Mouse (Mus musculus) bone marrow macrophage, adult 2 months (primary cell): Measurements from ENCODE around the gene Mybph. TPM values are rescaled to one million over a fixed set of nuclear protein-coding genes. Genes with fewer than 3 reads are reported as not detected.

Experiments used
- H3K27ac ChIP-seq: 2 replicates; pipeline ENCODE4 v1.5.1; 2012; ENCODE audit warnings: low read depth, low read length; ENCODE audit not compliant: insufficient read depth
- H3K4me1 ChIP-seq: 2 replicates; pipeline ENCODE4 v1.6.1; 2012; ENCODE audit warnings: low read length; ENCODE audit not compliant: control insufficient read depth, insufficient read depth
- H3K4me3 ChIP-seq: 2 replicates; pipeline ENCODE4 v1.5.1; 2012; ENCODE audit warnings: mild to moderate bottlenecking, low read length, moderate library complexity; ENCODE audit not compliant: insufficient read depth
- CTCF ChIP-seq: IDR thresholded peaks from 2 replicates; pipeline ENCODE4 v1.5.1; 2012; ENCODE audit warnings: low read depth, mild to moderate bottlenecking, low read length, moderate library complexity
- POLR2A ChIP-seq: IDR thresholded peaks from 2 replicates; pipeline ENCODE4 v1.6.1; 2012; ENCODE audit warnings: mild to moderate bottlenecking, low read depth, low read length, borderline replicate concordance
- polyA plus RNA-seq: library from polyadenylated mRNA; stranded (reverse); fragments of >200 nt; gene quantifications from 2 replicates; pipeline ENCODE4 v1.2.4, GENCODE M21; 2012; ENCODE audit not compliant: missing spikeins, insufficient read depth, insufficient read length

Gene Mybph
- polyA plus RNA-seq, 1 experiment, result not detected

DNA sequence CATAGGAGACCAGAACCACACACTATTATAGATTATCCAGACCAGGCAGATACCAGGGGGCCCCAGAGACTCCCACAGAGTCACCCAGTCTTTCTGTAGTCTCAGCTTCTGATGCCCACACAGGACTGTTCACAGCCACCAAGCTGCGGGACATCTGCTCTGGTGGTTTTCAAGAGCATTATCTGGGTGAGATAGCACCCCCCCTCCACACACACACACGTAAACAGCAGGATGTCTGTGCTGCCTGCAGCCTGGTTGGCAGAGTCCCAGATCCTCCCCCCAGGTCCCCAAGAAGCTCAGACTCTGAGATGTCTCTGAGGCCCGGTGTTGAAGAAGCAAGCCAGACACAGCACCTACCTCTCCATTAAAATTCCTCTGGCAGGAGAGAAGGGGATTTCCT, 2.3 kb downstream of the Mybph start:
- peak overlapping the region; percentile 68 for H3K27ac ChIP-seq
- H3K4me1 ChIP-seq, result peaks cover 18% of the 10 kb centered on the region
- H3K4me3 ChIP-seq, result peak overlapping the region; percentile 61
- TF ChIP-seq POLR2A, result no peak
- no peak for TF ChIP-seq CTCF

DNA sequence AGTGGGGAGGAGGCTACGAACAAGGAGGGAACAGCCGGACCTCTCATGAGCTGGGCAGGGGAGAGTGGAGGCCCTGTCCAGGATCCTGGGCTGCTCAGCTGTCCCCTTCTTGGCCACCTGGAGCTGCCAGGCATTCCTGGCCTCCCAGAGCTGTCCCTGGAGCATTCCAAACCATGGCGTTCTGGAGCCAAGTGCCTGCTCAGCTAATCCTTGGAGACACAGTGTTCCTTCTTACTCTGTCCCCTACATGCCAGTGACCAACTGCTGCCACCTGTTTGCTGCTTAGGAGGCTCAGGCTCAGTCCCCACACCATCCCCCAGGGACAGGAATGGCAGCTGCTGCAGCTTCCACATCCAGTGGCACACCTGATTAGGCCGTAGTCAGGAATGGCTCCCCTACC, 2.7 kb downstream of the Mybph start:
- peak overlapping the region; percentile 61 for H3K4me3 ChIP-seq

DNA sequence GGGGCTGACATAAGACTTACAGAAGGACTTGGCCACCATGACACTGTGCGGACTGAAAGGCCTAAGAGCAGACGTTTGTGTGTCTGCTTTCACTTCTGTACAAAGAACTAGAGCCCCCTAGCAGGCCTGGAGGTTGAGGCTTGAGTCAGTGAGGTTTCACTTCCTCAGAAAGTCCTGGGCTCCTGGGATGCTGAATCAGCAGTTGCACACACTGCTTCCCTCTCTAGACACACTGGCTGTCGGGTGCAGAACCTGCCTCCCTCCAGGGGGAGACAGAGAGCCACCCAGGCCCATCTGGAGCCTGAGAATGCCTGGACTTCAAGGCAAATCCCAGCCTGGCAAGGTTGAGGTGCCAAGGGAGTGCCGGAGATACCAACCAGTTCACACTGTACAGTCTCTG, 3.1 kb downstream of the Mybph start:
- H3K4me1 ChIP-seq, result peaks cover 18% of the 10 kb centered on the region
- H3K27ac ChIP-seq, result peak overlapping the region; percentile 68
- H3K4me3 ChIP-seq, result peak overlapping the region; percentile 61
- TF ChIP-seq CTCF (peak; percentile 83), POLR2A (no peak)

More for the DNA sequence above, 2.7 kb downstream of the Mybph start:
- Histone ChIP-seq H3K27ac (peak overlapping the region; percentile 68), H3K4me1 (peaks cover 18% of the 10 kb centered on the region)
- TF ChIP-seq POLR2A, result no peak
- no peak for TF ChIP-seq CTCF

DNA sequence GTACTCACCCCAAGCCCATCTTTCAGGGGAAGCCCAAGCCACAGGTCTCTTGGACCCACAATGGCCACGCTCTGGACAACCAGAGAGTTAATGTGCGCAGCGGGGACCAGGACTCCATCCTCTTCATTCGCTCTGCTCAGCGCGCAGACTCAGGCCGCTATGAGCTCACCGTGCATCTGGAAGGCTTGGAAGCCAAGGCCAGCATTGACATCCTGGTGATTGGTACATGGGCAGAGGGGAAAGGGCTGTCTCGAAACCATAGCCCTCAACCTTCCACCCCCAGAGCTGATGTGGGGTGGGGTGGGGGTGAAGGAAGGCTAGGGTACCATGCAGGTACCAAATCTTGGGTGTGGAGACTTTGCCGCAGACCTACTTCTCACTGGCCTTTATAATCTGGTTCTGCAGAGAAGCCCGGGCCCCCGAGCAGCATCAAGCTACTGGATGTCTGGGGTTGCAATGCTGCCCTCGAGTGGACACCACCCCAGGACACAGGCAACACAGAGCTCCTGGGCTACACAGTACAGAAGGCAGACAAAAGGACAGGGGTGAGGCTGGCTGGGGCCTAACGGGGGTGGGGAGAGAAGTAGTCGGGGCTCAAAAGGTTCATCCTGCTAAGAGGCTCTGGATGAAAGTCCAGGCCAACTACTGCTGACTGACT, 4.2 kb downstream of the Mybph start:
- TF ChIP-seq CTCF, result no peak
- TF ChIP-seq POLR2A, result no peak
- H3K4me1 ChIP-seq, result peaks cover 18% of the 10 kb centered on the region

DNA sequence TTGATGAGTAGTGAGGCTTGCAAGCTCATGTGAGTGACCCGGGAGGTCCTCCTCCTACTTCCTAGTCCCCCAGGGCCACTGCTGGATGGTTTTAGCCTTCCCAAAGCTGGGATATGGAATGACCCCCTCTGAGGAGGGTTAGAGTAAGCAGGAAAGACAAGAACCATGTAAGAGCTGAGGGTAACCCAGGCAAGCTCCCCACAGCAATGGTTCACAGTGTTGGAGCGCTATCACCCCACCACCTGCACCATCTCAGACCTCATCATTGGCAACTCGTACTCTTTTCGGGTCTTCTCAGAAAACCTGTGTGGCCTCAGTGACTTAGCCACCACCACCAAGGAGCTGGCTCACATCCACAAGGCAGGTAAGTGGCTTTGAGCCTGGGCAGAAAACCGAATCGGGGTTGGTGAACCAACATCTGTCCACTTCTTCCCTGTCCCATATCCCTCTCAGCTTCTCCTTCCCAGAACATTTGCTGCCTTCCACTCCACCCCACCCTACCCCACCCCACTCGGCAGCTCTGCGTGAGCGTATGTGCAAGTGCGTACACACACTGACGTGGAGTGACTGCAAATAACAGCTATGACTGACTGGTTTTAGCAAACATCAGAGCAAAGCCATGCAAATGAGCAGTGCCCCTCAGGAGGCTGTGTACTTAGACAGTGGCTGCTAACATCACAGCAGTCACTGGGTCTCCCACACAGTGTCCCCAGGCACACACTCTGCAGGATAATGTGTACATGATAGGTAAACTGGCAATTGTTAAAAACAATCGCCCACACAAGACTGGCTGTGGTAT, 5.1 kb downstream of the Mybph start:
- H3K4me1 ChIP-seq, result peaks cover 18% of the 10 kb centered on the region
- TF ChIP-seq CTCF, result no peak
- no peak for TF ChIP-seq POLR2A

More for the DNA sequence above, 4.2 kb downstream of the Mybph start:
- H3K4me3 ChIP-seq, result no peak overlapping the region
- H3K27ac ChIP-seq, result no peak overlapping the region

DNA sequence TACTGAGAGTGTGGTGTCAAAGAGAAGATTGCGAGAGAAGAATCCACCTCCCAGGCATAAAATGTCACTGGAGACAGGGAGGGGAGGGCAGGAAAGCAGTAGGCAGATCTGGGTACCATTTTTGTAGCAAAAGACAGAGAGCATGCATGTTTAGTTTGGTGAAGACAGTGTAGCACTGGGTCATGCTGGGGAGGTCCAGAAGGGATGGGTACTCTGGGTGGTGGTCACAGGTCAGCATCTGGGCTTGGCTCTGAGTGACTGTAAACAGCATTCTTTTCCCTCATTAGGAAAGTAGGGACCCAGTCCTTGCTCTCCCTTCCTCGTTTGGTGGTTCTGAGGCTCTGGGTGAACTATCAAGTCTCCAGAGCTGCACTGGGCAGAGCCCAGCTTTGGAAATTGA, 7.2 kb downstream of the Mybph start:
- Histone ChIP-seq H3K4me3 (no peak overlapping the region), H3K4me1 (peaks cover 7% of the 10 kb centered on the region), H3K27ac (no peak overlapping the region)
- no peak for TF ChIP-seq CTCF
- no peak for TF ChIP-seq POLR2A

More for the DNA sequence above, 5.1 kb downstream of the Mybph start:
- H3K4me3 ChIP-seq, result no peak overlapping the region
- no peak overlapping the region for H3K27ac ChIP-seq

DNA sequence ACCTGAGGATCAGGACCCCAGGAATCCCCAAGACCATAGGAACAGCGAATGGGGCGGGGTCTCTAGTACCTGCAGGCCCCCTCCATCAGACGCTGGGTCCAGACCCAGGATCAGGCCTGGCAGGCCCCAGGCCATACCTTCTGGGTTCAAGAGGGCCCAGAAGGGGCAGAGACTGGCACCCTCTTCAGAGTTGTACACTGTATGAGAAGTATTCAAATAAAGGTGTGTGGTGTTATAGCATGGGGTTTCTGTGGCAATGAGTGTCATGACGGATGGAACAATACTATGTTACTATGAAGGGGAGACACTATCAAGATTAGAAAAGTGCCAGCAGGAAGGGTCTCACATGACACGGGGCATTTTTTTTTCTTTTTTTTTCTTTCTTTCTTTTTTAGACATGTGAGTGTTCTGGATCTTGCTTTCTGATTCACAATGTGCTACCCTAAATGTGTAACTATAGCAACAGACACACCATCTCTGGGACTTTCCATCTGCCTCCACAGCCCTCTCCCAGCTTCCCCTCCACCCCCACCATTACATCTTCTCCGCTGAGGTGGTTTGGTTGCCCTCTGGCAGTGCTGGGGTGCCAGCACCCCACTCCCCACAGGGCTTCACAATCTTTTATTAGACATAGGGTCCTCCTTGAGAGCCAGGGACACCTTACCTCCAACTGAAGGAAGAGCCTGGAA, 7.9 kb downstream of the Mybph start:
- no peak for TF ChIP-seq CTCF
- TF ChIP-seq POLR2A, result no peak
- H3K4me3 ChIP-seq, result no peak overlapping the region
- H3K4me1 ChIP-seq, result peaks cover under 1% of the 10 kb centered on the region; the same call in 1 of the 2 replicates
- H3K27ac ChIP-seq, result no peak overlapping the region

DNA sequence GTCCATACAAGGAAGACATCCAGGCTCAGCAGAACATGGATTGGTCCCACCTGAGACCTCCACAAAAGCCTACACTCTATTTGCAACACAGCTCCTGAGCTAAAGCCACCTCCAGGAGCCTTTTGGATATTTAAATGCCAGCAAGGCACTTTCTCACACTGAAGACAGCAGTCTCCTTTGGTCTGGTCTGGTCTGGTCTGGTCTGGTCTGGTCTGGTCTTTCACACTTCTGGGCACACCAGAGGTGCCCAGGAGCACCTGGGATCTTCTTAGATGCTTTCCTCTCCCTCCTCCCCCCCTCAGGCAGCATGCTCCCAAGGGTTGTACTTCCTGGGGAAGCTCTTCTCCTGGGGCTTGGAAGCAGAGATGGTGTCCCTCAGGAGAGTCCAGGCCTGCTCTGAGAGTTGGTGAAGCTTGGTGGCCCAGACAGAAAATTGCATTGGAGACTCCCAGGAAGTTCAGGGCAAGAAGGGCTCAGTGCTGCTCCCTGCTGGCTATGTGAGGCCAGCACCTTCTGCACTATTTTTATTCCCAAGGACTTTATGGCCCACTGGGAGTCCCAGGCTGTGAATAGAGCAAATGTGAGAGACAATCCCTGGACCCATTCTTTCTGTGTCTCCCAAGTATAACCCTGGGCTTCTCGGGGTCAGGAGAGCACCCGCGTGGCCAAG, 8.6 kb downstream of the Mybph start:
- TF ChIP-seq CTCF (peak; percentile 71), POLR2A (no peak)
- H3K4me1 ChIP-seq, result no peaks in the 10 kb centered on the region
- no peak overlapping the region for H3K27ac ChIP-seq
- no peak overlapping the region for H3K4me3 ChIP-seq

DNA sequence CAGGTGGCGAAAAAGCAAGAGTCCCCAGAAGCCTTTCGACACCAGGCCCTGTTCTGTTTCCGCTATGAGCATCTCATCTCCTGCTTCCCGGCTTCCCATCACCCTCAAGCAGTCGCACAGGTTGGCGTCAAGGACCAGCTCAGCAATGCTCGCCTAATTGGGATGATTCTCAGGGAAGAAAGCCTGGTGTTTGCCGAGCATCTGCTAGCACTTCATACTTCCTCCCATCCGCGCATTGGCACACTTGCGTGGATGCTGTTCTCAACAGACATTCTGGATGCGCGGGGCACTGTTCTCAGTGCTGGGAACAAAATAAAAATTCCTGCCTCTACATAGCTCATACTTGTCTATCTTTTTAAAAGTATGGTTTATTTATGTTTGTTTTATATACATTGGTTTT, 11.0 kb downstream of the Mybph start:
- H3K27ac ChIP-seq, result no peak overlapping the region
- H3K4me1 ChIP-seq, result no peaks in the 10 kb centered on the region
- no peak for TF ChIP-seq CTCF
- TF ChIP-seq POLR2A, result no peak
- H3K4me3 ChIP-seq, result no peak overlapping the region

DNA sequence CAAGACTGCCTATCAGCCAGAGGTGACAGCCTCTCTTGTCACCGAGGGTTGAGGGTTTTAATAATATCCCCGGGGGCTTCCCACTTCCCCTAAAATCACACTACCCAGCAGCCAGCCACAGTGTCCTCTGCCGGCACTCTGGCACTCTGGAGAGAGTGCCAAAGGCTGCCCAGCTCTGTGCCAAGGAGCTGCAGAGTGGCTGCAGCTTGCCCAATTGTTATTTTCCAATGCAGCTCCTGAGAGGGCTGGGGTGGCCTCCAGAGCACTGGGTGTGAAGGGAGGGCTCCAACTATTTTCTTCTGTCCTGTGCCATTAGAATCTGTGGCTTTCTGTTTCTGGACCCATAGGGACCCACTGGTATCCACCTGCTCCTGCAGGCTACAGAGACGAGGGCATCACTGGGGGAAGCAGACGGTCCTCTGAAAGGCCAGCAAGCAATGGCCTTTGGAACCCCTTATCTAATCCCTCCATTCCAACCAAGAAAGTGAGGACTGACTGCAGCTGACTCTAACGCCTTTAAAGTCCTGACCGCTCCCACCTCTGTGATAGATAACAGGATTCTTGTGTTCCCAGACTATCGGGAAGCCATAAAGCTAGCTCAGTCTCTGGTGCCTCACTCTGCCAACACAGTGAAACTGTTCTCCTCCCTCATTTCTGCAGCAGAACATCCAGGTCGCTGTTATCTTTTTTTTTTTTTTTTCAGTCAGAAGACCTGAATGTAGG, 12.2 kb downstream of the Mybph start:
- no peak for TF ChIP-seq POLR2A
- no peak for TF ChIP-seq CTCF
- Histone ChIP-seq H3K4me3 (no peak overlapping the region), H3K4me1 (no peaks in the 10 kb centered on the region), H3K27ac (no peak overlapping the region)
